Mouse (Mus musculus) lung, embryonic 14.5 days (tissue): ENCODE data around the gene Cst9. TPM values are rescaled to one million over a fixed set of nuclear protein-coding genes. Genes with fewer than 3 reads are reported as not detected.

Source experiments
- ATAC-seq: fragments of 200-750 bp; cut with Nextera tagmentation; 2 replicates; pipeline ENCODE4 v1.8.0; 2017; ENCODE audit warnings: mild to moderate bottlenecking, moderate TSS enrichment, moderate library complexity; ENCODE audit not compliant: insufficient read depth
- DNase-seq: peaks from one replicate; pipeline ENCODE4 v3.0.0-alpha.2; 2015
- H3K27ac ChIP-seq: fragments of 300-500 bp; sonication (generic); 2 replicates; pipeline ENCODE4 v1.5.1; 2014; ENCODE audit warnings: low read depth, mild to moderate bottlenecking, moderate library complexity
- H3K27me3 ChIP-seq: fragments of 300-500 bp; sonication (generic); 2 replicates; pipeline ENCODE4 v1.6.1; 2014; ENCODE audit warnings: low read length, control low read depth; ENCODE audit not compliant: insufficient read depth
- H3K36me3 ChIP-seq: fragments of 300-500 bp; sonication (generic); 2 replicates; pipeline ENCODE4 v1.6.1; 2014; ENCODE audit warnings: control low read depth; ENCODE audit not compliant: insufficient read depth
- H3K4me1 ChIP-seq: fragments of 300-500 bp; sonication (generic); 2 replicates; pipeline ENCODE4 v1.6.1; 2014; ENCODE audit warnings: antibody characterized with exemption, control low read depth; ENCODE audit not compliant: insufficient read depth
- H3K4me2 ChIP-seq: fragments of 300-500 bp; sonication (generic); 2 replicates; pipeline ENCODE4 v1.6.1; 2014; ENCODE audit warnings: mild to moderate bottlenecking
- H3K4me3 ChIP-seq: fragments of 300-500 bp; sonication (generic); 2 replicates; pipeline ENCODE4 v1.5.1; 2014; ENCODE audit warnings: low read depth, low read length
- H3K9ac ChIP-seq: fragments of 300-500 bp; sonication (generic); 2 replicates; pipeline ENCODE4 v1.6.1; 2014
- H3K9me3 ChIP-seq: fragments of 300-500 bp; sonication (generic); 2 replicates; pipeline ENCODE4 v1.6.1; 2016; ENCODE audit warnings: low read depth, low read length, control low read depth
- CTCF ChIP-seq: IDR thresholded peaks from 2 replicates; pipeline ENCODE4 v1.5.1; 2016; ENCODE audit warnings: antibody characterized with exemption, low read depth
- WGBS: fragments of 180-500 bp; shearing (Covaris S2); extraction: QIAGEN DNeasy Blood & Tissue Kit; methylation state at CpG from one replicate; pipeline ENCODE4 v1.1.7; 2014; 5-methylcytosine and 5-hydroxymethylcytosine counted together
- polyA plus RNA-seq: library from polyadenylated mRNA; unstranded; fragments of >200 nt; fragmentation: Nextera tagmentation; extraction: Ambion mirVana; gene quantifications from 2 replicates; pipeline ENCODE4 v1.2.1, GENCODE M21; 2014

The Cst9 gene
- polyA plus RNA-seq, 1 experiment from 2014 or later = not detected

DNA sequence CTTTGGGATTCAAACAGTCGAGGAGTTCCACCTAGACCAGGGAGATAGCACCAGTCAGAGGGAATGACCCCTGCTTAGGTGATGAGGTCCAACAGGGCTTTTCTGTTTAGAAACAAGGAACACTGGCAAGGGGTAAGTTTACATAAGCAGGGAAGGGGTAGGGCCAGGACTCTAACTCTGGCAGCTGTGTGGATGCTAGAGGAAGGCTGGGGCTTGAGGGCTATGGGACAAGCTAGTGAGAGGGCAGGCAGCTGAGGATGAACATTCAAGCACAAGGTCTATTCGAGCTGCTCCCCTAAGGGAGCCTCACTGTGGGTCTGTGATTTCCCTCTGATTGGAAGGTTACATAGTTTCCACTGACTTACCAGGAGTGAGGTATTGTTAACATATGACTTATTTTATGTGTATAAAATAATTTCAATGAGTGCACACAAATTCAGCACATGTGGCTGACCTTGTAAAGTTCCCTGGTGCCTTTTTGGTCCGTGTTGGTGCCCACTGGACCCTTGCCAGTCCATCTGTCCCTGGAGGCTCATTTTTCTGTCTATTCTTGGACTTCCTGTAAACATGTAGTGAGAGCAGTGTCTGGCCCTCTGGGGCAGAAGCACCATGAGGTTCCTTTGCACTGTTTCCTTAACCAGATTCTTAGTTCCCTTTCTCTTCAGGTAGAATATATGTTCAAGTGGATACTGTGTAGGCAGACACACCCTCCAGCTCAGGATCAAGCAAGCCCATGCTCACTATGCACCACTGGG, 42.2 kb downstream of the Cst9 start:
- TF ChIP-seq CTCF = no peak
- H3K4me2 ChIP-seq = no peak overlapping the region
- 18% methylated on average over 3 of the region's 3 CpGs for WGBS
- peaks cover 13% of the 10 kb centered on the region for H3K4me1 ChIP-seq
- no peak overlapping the region for H3K9ac ChIP-seq
- no peak overlapping the region for H3K4me3 ChIP-seq
- peaks cover 5% of the 10 kb centered on the region for H3K36me3 ChIP-seq
- DNase-seq (peak; percentile 54), ATAC-seq (no peak)
- H3K27me3 ChIP-seq = no peaks in the 10 kb centered on the region
- H3K9me3 ChIP-seq = no peaks in the 10 kb centered on the region
- H3K27ac ChIP-seq = peak overlapping the region; percentile 54; the same call in 1 of the 2 replicates

- no peak for ATAC-seq
- no peak overlapping the region for H3K9ac ChIP-seq
- TF ChIP-seq CTCF = no peak
- 6% methylated on average over 2 of the region's 2 CpGs for WGBS
- DNase-seq = peak; percentile 27
- H3K36me3 ChIP-seq = no peaks in the 10 kb centered on the region
- no peak overlapping the region for H3K4me2 ChIP-seq
- H3K4me1 ChIP-seq = 0 out of 2 replicates have a peak, but pooled peaks cover 4% of the 10 kb centered on the region
- H3K27me3 ChIP-seq = no peaks in the 10 kb centered on the region
- H3K9me3 ChIP-seq = no peaks in the 10 kb centered on the region
- H3K4me3 ChIP-seq = no peak overlapping the region
- no peak overlapping the region for H3K27ac ChIP-seq
Observed at GRCm38 (mm10) chr2:148878641-148879130, 43.7 kb downstream of the Cst9 start.

- no peak for DNase-seq
- Histone ChIP-seq H3K9ac (no peak overlapping the region), H3K27me3 (no peaks in the 10 kb centered on the region), H3K27ac (no peak overlapping the region), H3K4me2 (no peak overlapping the region), H3K4me1 (0 out of 2 replicates have a peak, but pooled peaks cover 4% of the 10 kb centered on the region), H3K9me3 (no peaks in the 10 kb centered on the region), H3K36me3 (no peaks in the 10 kb centered on the region), H3K4me3 (no peak overlapping the region)
- no peak for ATAC-seq
- TF ChIP-seq CTCF = no peak
- WGBS = 46% methylated on average over 1 of the region's 1 CpGs
Observed at GRCm38 (mm10) chr2:148879199-148879598, 44.3 kb downstream of the Cst9 start.

GRCm38 (mm10) chr2:148884738-148885137, 49.8 kb downstream of the Cst9 start:
- Histone ChIP-seq H3K4me1 (no peaks in the 10 kb centered on the region), H3K36me3 (no peaks in the 10 kb centered on the region), H3K4me2 (no peak overlapping the region), H3K4me3 (no peak overlapping the region), H3K27ac (no peak overlapping the region), H3K27me3 (no peaks in the 10 kb centered on the region), H3K9ac (no peak overlapping the region), H3K9me3 (no peaks in the 10 kb centered on the region)
- no peak for TF ChIP-seq CTCF
- ATAC-seq (peak; percentile 69; the same call in 1 of the 2 replicates), DNase-seq (peak; percentile 19)

Other genes starting within 250 kb of the Cst9 start
- 113 and 115 TPM in 2 replicates for gene Nxt1, start 162.5 kb upstream of the Cst9 start, polyA plus RNA-seq
- gene Gzf1, start 154.1 kb upstream of the Cst9 start, polyA plus RNA-seq = 21.3 and 21.4 TPM in 2 replicates
- 2.3 and 2.8 TPM in 2 replicates for gene Napb, start 102.7 kb upstream of the Cst9 start, polyA plus RNA-seq
- gene Cstl1, start 84.8 kb upstream of the Cst9 start, polyA plus RNA-seq = not detected in 2 replicates
- gene Cst11, start 63.6 kb upstream of the Cst9 start, polyA plus RNA-seq = not detected in 2 replicates
- not detected in 2 replicates for gene 8030411F24Rik, start 53.1 kb upstream of the Cst9 start, polyA plus RNA-seq
- not detected in 2 replicates for gene Cst12, start 45.8 kb upstream of the Cst9 start, polyA plus RNA-seq
- not detected in 2 replicates for gene Cst8, start 36.4 kb upstream of the Cst9 start, polyA plus RNA-seq
- gene Cst13, start 15.1 kb upstream of the Cst9 start, polyA plus RNA-seq = not detected in 2 replicates
- not detected in 2 replicates for gene 9230104L09Rik, start 29.9 kb downstream of the Cst9 start, polyA plus RNA-seq
- 481 and 484 TPM in 2 replicates for gene Cst3, start 40.5 kb downstream of the Cst9 start, polyA plus RNA-seq
- not detected in 2 replicates for gene Gm1330, start 168.1 kb downstream of the Cst9 start, polyA plus RNA-seq
- gene Gm10750, start 182.1 kb downstream of the Cst9 start, polyA plus RNA-seq = not detected in 2 replicates